Mouse (Mus musculus): ENCODE results near the gene Nbeal1.
"Not testable (repeated sequence)": the region's sequence is repeated elsewhere in the genome, so short reads cannot be mapped to it uniquely, and the experiment has no call there.

Nbeal1 gene

GRCm38 (mm10) chr1:60179932-60180783, at the start of gene Nbeal1:
Gene Nbeal1, plus strand, starts transcription at chr1:60180599.
- DNase-seq, result peak; percentile 99

GRCm38 (mm10) chr1:60137346-60137745, 43.1 kb upstream of the Nbeal1 start:
- no peak for DNase-seq

GRCm38 (mm10) chr1:60152700-60153099, 27.7 kb upstream of the Nbeal1 start:
- DNase-seq, result no peak

GRCm38 (mm10) chr1:60156651-60157050, 23.7 kb upstream of the Nbeal1 start:
- DNase-seq, result no peak

- peak in 1 of 2 experiments; percentile 12 for DNase-seq
These were observed 22.0 kb upstream of the Nbeal1 start for GRCm38 (mm10) chr1:60158411-60158810.

- no peak for DNase-seq
These were observed 16.7 kb upstream of the Nbeal1 start for GRCm38 (mm10) chr1:60163676-60164075.

- DNase-seq, result peak in 1 of 2 experiments; percentile 7
These were observed 10.8 kb upstream of the Nbeal1 start for GRCm38 (mm10) chr1:60169626-60170025.

GRCm38 (mm10) chr1:60170251-60170650, 10.1 kb upstream of the Nbeal1 start:
- DNase-seq, result no peak

- no peak for DNase-seq
These were observed 7.3 kb upstream of the Nbeal1 start for GRCm38 (mm10) chr1:60173119-60173518.

- DNase-seq, result not testable (repeated sequence)
These were observed 2.6 kb upstream of the Nbeal1 start for GRCm38 (mm10) chr1:60177814-60178213.

GRCm38 (mm10) chr1:60179376-60179775, 1.0 kb upstream of the Nbeal1 start:
- peak in 1 of 2 experiments; percentile 12 for DNase-seq

GRCm38 (mm10) chr1:60180784-60181221, 404 bp downstream of the Nbeal1 start:
- DNase-seq, result peak in 1 of 2 experiments; percentile 79

GRCm38 (mm10) chr1:60188454-60188853, 8.1 kb downstream of the Nbeal1 start:
- no peak for DNase-seq

- DNase-seq, result peak in 1 of 2 experiments; percentile 23
These were observed 16.4 kb downstream of the Nbeal1 start for GRCm38 (mm10) chr1:60196813-60197212.

GRCm38 (mm10) chr1:60199006-60199405, 18.6 kb downstream of the Nbeal1 start:
- DNase-seq, result no peak

GRCm38 (mm10) chr1:60236261-60236660, 55.9 kb downstream of the Nbeal1 start:
- no peak for DNase-seq

- DNase-seq, result no peak
These were observed 60.0 kb downstream of the Nbeal1 start for GRCm38 (mm10) chr1:60240430-60240829.

GRCm38 (mm10) chr1:60268113-60268512, 87.7 kb downstream of the Nbeal1 start:
- no peak for DNase-seq

- DNase-seq, result no peak
These were observed 88.9 kb downstream of the Nbeal1 start for GRCm38 (mm10) chr1:60269314-60269713.

- peak; percentile 15 to 16 for DNase-seq
These were observed 92.1 kb downstream of the Nbeal1 start for GRCm38 (mm10) chr1:60272471-60272870.

GRCm38 (mm10) chr1:60293921-60294320, 113.5 kb downstream of the Nbeal1 start:
- DNase-seq, result no peak

- DNase-seq, result peak; percentile 91 to 94
These were observed 162.6 kb downstream of the Nbeal1 start, which contains the start of gene Cyp20a1 for GRCm38 (mm10) chr1:60342808-60343629. Gene Cyp20a1, plus strand, starts transcription at chr1:60343323.
